Mouse (Mus musculus): ENCODE results near the gene Slit3. TPM values are rescaled to one million over a fixed set of nuclear protein-coding genes. Genes with fewer than 3 reads are reported as not detected.
A peak's percentile ranks its signal among the peaks of the same experiment; 100 is the strongest.

The Slit3 gene
- polyA plus RNA-seq, 1 experiment from 2014 or later, result 14.2 TPM

DNA sequence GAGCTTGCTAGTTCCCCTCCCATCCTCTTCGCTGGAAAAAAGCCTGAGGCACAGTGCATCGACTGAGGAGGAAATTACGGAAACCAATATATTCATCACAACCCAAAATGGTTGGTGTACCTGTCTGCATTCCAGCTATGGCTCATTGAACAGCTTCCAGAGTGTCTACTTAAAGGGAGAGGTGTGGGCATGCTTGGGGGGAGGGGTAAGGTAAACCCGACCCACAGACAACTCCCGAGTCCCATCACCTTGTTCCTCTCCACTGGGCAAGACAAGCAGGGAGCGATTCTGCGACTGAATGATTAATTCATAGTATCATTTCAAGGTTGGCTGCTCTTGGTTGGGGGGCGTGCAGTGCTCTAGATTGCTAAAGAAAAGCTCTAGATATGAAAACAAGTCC is 310.1 kb downstream of the Slit3 start:
- ATAC-seq (no peak), DNase-seq (ENCODE audit: low spot score) (no peak)
- Histone ChIP-seq H3K27me3 (replicated peaks; ENCODE audit: insufficient read depth, low read length) (no peaks in the 10 kb centered on the region), H3K4me1 (ENCODE audit: insufficient read depth, low read depth, low read length) (no peaks in the 10 kb centered on the region), H3K9ac (replicated peaks; ENCODE audit: low read depth) (no peak overlapping the region), H3K9me3 (ENCODE audit: low read length) (no peaks in the 10 kb centered on the region), H3K27ac (ENCODE audit: low read length) (no peak overlapping the region), H3K4me3 (ENCODE audit: low read depth, low read length) (no peak overlapping the region), H3K4me2 (replicated peaks; ENCODE audit: low read depth, low read length) (no peak overlapping the region), H3K36me3 (ENCODE audit: insufficient read depth, low read length) (no peaks in the 10 kb centered on the region)
- TF ChIP-seq EP300 (IDR thresholded peaks at IDR 0.05) (no peak), CTCF (IDR thresholded peaks at IDR 0.05) (no peak)
- WGBS, result 75% methylated on average over 8 of the region's 8 CpGs

DNA sequence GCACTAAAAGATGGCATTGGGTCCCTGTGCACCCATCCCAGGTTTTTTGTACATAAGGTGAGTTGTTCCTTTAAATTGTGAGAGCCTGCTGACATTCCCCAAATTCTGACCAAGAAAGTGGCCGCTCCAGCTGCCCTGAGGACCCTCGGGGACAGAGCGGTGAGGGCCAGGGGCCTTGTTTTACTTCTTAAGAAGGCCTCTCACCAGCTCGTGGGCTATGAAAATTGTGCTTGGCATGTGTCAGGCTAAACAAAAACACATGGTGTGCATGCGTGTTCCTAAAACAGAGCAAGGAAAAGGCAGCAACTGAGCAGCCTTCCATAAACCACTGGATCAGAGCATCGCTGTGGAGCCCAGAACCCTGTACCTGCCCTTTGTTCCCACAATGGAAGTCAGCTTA is 316.5 kb downstream of the Slit3 start:
- Histone ChIP-seq H3K36me3 (ENCODE audit: insufficient read depth, low read length) (no peaks in the 10 kb centered on the region), H3K9ac (replicated peaks; ENCODE audit: low read depth) (no peak overlapping the region), H3K27me3 (replicated peaks; ENCODE audit: insufficient read depth, low read length) (no peaks in the 10 kb centered on the region), H3K9me3 (ENCODE audit: low read length) (no peaks in the 10 kb centered on the region), H3K4me3 (ENCODE audit: low read depth, low read length) (no peak overlapping the region), H3K27ac (ENCODE audit: low read length) (no peak overlapping the region), H3K4me1 (ENCODE audit: insufficient read depth, low read depth, low read length) (no peaks in the 10 kb centered on the region), H3K4me2 (replicated peaks; ENCODE audit: low read depth, low read length) (no peak overlapping the region)
- ATAC-seq (no peak), DNase-seq (ENCODE audit: low spot score) (no peak)
- WGBS, result 80% methylated on average over 6 of the region's 6 CpGs
- no peak for TF ChIP-seq CTCF (IDR thresholded peaks at IDR 0.05)
- TF ChIP-seq EP300 (IDR thresholded peaks at IDR 0.05), result no peak

DNA sequence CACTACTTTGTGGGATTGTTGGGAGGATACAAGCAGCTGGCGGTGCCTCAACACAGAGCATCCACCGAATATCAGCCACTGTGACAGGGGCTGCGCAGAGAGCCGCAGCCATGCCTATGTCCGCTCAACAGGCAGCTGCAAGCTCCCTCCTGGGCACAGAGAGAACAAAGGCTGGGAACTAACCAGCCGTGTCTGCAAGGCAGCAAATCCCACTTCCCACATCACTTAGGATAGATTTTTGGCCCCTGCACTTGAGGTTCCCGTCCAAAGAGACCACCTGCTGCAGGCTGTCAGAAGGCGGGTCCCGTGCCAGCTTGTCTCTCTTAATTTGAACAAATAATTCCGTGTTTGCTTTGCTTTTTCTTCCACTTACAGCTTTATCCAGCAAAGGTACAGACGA is 319.2 kb downstream of the Slit3 start:
- Histone ChIP-seq H3K4me2 (replicated peaks; ENCODE audit: low read depth, low read length) (no peak overlapping the region), H3K27ac (ENCODE audit: low read length) (no peak overlapping the region), H3K36me3 (ENCODE audit: insufficient read depth, low read length) (no peaks in the 10 kb centered on the region), H3K4me3 (ENCODE audit: low read depth, low read length) (no peak overlapping the region), H3K27me3 (replicated peaks; ENCODE audit: insufficient read depth, low read length) (no peaks in the 10 kb centered on the region), H3K9ac (replicated peaks; ENCODE audit: low read depth) (no peak overlapping the region), H3K4me1 (ENCODE audit: insufficient read depth, low read depth, low read length) (no peaks in the 10 kb centered on the region), H3K9me3 (ENCODE audit: low read length) (no peaks in the 10 kb centered on the region)
- ATAC-seq, result no peak
- whole genome bisulfite sequencing, result 63% methylated on average over 11 of the region's 11 CpGs
- no peak for TF ChIP-seq CTCF (IDR thresholded peaks at IDR 0.05)
- no peak for TF ChIP-seq EP300 (IDR thresholded peaks at IDR 0.05)
- DNase-seq (ENCODE audit: low spot score), result no peak

DNA sequence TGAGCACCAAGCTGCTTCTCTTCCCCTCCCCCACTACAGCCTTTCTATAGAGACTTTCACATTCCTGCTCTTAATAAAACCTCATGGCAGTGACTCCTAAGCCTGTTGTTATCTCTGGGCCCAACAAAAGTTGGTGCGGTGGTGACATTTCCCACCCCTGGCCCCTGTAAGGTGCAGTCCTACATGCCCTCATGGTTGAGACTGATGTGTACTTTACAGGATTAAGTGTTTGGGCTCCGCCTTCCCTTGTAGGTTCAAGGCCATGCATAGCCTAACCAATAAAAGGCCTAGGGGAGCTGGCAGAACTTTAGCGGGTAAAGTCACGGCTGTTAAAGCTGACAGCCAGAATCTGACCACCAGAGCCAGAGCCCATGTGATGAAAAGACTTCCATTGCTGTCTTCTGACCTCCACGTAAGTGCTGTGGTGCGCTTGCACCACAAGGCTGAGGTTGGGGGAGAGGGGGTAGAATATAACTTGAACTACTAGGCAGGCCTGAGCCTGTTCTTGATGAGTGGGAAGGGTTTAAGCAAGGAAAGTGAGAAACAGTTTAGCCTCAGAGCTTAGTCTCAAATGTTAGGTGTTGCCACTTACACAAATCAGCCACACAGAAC is 323.6 kb downstream of the Slit3 start:
- no peak overlapping the region for H3K9ac ChIP-seq (replicated peaks; ENCODE audit: low read depth)
- TF ChIP-seq CTCF (IDR thresholded peaks at IDR 0.05) (no peak), EP300 (IDR thresholded peaks at IDR 0.05) (no peak)
- no peak overlapping the region for H3K27ac ChIP-seq (ENCODE audit: low read length)
- H3K27me3 ChIP-seq (replicated peaks; ENCODE audit: insufficient read depth, low read length), result no peaks in the 10 kb centered on the region
- H3K36me3 ChIP-seq (ENCODE audit: insufficient read depth, low read length), result no peaks in the 10 kb centered on the region
- DNase-seq (ENCODE audit: low spot score), result no peak
- H3K4me2 ChIP-seq (replicated peaks; ENCODE audit: low read depth, low read length), result no peak overlapping the region
- H3K4me3 ChIP-seq (ENCODE audit: low read depth, low read length), result no peak overlapping the region
- ATAC-seq, result no peak
- no peaks in the 10 kb centered on the region for H3K4me1 ChIP-seq (ENCODE audit: insufficient read depth, low read depth, low read length)
- H3K9me3 ChIP-seq (ENCODE audit: low read length), result no peaks in the 10 kb centered on the region
- WGBS, result 73% methylated on average over 6 of the region's 6 CpGs

DNA sequence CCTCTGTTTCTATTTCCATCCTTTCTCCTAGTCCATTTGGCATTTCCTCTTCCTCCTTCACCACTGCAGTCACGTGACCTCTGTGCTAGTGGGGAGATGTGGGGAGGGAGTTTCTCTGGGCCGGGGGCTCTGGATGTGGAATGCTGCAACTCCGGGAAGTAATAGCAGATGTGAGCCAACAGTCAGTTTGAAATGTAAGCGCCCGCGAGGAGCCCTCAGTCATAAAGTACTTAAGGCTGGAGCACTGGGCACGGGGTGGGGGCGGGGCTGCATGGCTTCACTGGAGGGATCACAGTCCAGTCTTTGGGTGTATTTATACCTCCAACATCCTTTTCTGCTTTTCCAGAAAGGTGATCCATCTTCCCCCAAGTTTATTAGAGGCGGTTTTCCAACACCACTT is 326.9 kb downstream of the Slit3 start:
- Histone ChIP-seq H3K27ac (ENCODE audit: low read length) (no peak overlapping the region), H3K9me3 (ENCODE audit: low read length) (no peaks in the 10 kb centered on the region), H3K4me2 (replicated peaks; ENCODE audit: low read depth, low read length) (no peak overlapping the region), H3K36me3 (ENCODE audit: insufficient read depth, low read length) (no peaks in the 10 kb centered on the region), H3K9ac (replicated peaks; ENCODE audit: low read depth) (no peak overlapping the region), H3K4me1 (ENCODE audit: insufficient read depth, low read depth, low read length) (no peaks in the 10 kb centered on the region), H3K27me3 (replicated peaks; ENCODE audit: insufficient read depth, low read length) (no peaks in the 10 kb centered on the region), H3K4me3 (ENCODE audit: low read depth, low read length) (no peak overlapping the region)
- TF ChIP-seq EP300 (IDR thresholded peaks at IDR 0.05), result no peak
- no peak for TF ChIP-seq CTCF (IDR thresholded peaks at IDR 0.05)
- DNase-seq (ENCODE audit: low spot score), result peak; percentile 15
- no peak for ATAC-seq
- WGBS, result 34% methylated on average over 9 of the region's 9 CpGs

DNA sequence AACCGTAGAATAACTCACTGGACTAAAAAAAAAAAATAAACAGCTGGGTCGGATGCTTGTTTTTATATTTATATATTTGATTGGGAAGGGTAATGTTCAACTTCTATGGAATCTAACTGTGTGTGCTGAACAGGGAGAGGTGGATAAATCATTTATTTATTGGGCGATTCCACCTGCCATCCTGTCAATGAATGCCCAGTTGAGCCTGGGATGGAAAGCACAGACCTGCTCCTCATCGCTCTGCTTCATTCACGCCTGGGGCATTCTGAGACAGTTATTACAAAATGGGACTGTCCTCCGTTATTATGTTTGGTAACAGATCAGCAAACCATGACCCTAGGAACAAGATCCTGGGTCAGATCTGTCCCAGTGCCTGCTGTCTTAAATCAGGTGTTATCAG is 328.2 kb downstream of the Slit3 start:
- no peak for ATAC-seq
- H3K9me3 ChIP-seq (ENCODE audit: low read length), result no peaks in the 10 kb centered on the region
- no peaks in the 10 kb centered on the region for H3K4me1 ChIP-seq (ENCODE audit: insufficient read depth, low read depth, low read length)
- H3K36me3 ChIP-seq (ENCODE audit: insufficient read depth, low read length), result no peaks in the 10 kb centered on the region
- no peaks in the 10 kb centered on the region for H3K27me3 ChIP-seq (replicated peaks; ENCODE audit: insufficient read depth, low read length)
- H3K9ac ChIP-seq (replicated peaks; ENCODE audit: low read depth), result no peak overlapping the region
- H3K4me2 ChIP-seq (replicated peaks; ENCODE audit: low read depth, low read length), result no peak overlapping the region
- H3K27ac ChIP-seq (ENCODE audit: low read length), result no peak overlapping the region
- DNase-seq (ENCODE audit: low spot score), result no peak
- TF ChIP-seq CTCF (IDR thresholded peaks at IDR 0.05) (no peak), EP300 (IDR thresholded peaks at IDR 0.05) (no peak)
- 75% methylated on average over 6 of the region's 6 CpGs for WGBS
- no peak overlapping the region for H3K4me3 ChIP-seq (ENCODE audit: low read depth, low read length)

DNA sequence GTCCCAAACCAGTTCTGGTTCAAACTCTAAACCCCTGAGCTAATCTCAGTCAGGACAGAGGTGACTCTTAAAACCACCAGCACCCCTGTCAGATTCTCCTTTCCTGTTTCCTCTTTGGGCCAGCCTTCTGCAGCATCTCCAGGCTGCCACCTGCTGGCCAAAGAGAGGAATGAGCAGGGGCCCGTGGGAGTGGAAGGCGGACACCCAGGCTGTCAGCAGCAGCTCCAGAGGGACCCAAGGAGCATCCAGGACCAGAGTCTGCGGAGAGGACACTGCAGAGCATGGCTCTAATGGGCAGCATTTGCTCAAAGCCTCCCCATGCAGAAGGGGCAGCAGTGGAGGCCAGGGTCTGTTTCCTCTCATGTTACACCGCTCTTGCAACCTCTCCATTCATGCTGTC is 330.6 kb downstream of the Slit3 start:
- TF ChIP-seq CTCF (IDR thresholded peaks at IDR 0.05), result peak; percentile 97
- no peak for TF ChIP-seq EP300 (IDR thresholded peaks at IDR 0.05)
- Histone ChIP-seq H3K27me3 (replicated peaks; ENCODE audit: insufficient read depth, low read length) (no peaks in the 10 kb centered on the region), H3K36me3 (ENCODE audit: insufficient read depth, low read length) (no peaks in the 10 kb centered on the region), H3K27ac (ENCODE audit: low read length) (no peak overlapping the region), H3K9me3 (ENCODE audit: low read length) (no peaks in the 10 kb centered on the region), H3K4me1 (ENCODE audit: insufficient read depth, low read depth, low read length) (no peaks in the 10 kb centered on the region), H3K4me3 (ENCODE audit: low read depth, low read length) (no peak overlapping the region), H3K4me2 (replicated peaks; ENCODE audit: low read depth, low read length) (no peak overlapping the region), H3K9ac (replicated peaks; ENCODE audit: low read depth) (no peak overlapping the region)
- DNase-seq (ENCODE audit: low spot score) (peak; percentile 78), ATAC-seq (peak; percentile 32; the same call in 1 of the 2 replicates)
- 27% methylated on average over 4 of the region's 4 CpGs for WGBS

Measured in lung, postnatal 0 days (tissue).